Mouse (Mus musculus) E14TG2a.4 (cell line): ENCODE data around the gene Rpl36al.

Experiments
- CTCF ChIP-seq: conservative IDR thresholded peaks from 2 replicates; pipeline ENCODE4 v1.5.1; 2014; ENCODE audit warnings: low read length
- NANOG ChIP-seq: IDR thresholded peaks from 2 replicates; pipeline ENCODE4 v1.6.1; 2014; ENCODE audit warnings: borderline replicate concordance, low read length, mixed read lengths
- POU5F1 ChIP-seq: IDR thresholded peaks from 2 replicates; pipeline ENCODE4 v1.6.1; 2014; ENCODE audit warnings: low read length, borderline replicate concordance

DNA sequence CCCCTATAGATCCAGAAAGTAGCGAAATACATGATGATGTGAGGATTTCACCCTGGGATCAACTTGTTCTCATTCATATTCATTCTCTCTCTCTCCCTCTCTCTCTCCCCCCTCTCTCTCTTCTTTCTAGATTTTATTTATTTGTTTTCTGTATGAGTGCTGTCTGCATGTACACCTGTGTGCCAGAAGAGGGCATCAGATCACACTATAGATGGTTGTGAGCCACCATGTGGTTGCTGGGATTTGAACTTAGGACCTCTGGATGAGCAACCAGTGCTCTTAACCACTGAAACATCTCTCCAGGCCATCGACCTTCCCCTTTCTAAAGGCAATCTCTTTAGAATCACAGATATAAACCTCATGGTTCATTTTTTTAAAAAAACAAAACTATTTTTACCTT, 24.6 kb upstream of the Rpl36al start:
- peak; percentile 33; the same call in 1 of the 2 replicates for TF ChIP-seq CTCF
- no peak for TF ChIP-seq POU5F1
- no peak for TF ChIP-seq NANOG
